Mouse (Mus musculus) limb, embryonic 14.5 days (tissue): ENCODE data around the gene Naaladl1. TPM values are rescaled to one million over a fixed set of nuclear protein-coding genes. Genes with fewer than 3 reads are reported as not detected.
A peak's percentile ranks its signal among the peaks of the same experiment; 100 is the strongest.
"Not testable (repeated sequence)": the region's sequence is repeated elsewhere in the genome, so short reads cannot be mapped to it uniquely, and the experiment has no call there.

Experiments
- ATAC-seq: fragments of 200-750 bp; cut with Nextera tagmentation; 2 replicates; pipeline ENCODE4 v1.8.0; 2017; ENCODE audit warnings: low read depth, moderate number of reproducible peaks, moderate TSS enrichment; ENCODE audit not compliant: low FRiP score
- DNase-seq: peaks from one replicate; pipeline ENCODE4 v3.0.0-alpha.2; 2015; ENCODE audit warnings: low spot score
- H3K27ac ChIP-seq: fragments of 300-500 bp; sonication (generic); replicated peaks from 2 replicates; pipeline ENCODE4 v1.5.1; 2014; ENCODE audit warnings: low read depth, mild to moderate bottlenecking, low read length, moderate library complexity, mixed read lengths
- H3K27me3 ChIP-seq: fragments of 300-500 bp; sonication (generic); 2 replicates; pipeline ENCODE4 v1.6.1; 2014; ENCODE audit warnings: low read length, mixed read lengths; ENCODE audit not compliant: control insufficient read depth, insufficient read depth
- H3K36me3 ChIP-seq: fragments of 300-500 bp; sonication (generic); 2 replicates; pipeline ENCODE4 v1.6.1; 2014; ENCODE audit warnings: mild to moderate bottlenecking, low read length, moderate library complexity, mixed read lengths; ENCODE audit not compliant: control insufficient read depth, insufficient read depth
- H3K4me1 ChIP-seq: fragments of 300-500 bp; sonication (generic); 2 replicates; pipeline ENCODE4 v1.6.1; 2014; ENCODE audit warnings: antibody characterized with exemption, low read length, mixed read lengths; ENCODE audit not compliant: control insufficient read depth, insufficient read depth
- H3K4me2 ChIP-seq: fragments of 300-500 bp; sonication (generic); replicated peaks from 2 replicates; pipeline ENCODE4 v1.6.1; 2014; ENCODE audit warnings: low read depth, mild to moderate bottlenecking, low read length, moderate library complexity; ENCODE audit not compliant: severe bottlenecking
- H3K4me3 ChIP-seq: fragments of 300-500 bp; sonication (generic); replicated peaks from 2 replicates; pipeline ENCODE4 v1.5.1; 2014; ENCODE audit warnings: low read length
- H3K9ac ChIP-seq: fragments of 300-500 bp; sonication (generic); 2 replicates; pipeline ENCODE4 v1.6.1; 2014; ENCODE audit warnings: mild to moderate bottlenecking, low read depth, low read length, moderate library complexity; ENCODE audit not compliant: severe bottlenecking
- H3K9me3 ChIP-seq: fragments of 300-500 bp; sonication (generic); 2 replicates; pipeline ENCODE4 v1.6.1; 2016; ENCODE audit warnings: low read length; ENCODE audit not compliant: control insufficient read depth
- POLR2A ChIP-seq: fragments of 200-500 bp; IDR thresholded peaks from 2 replicates; pipeline ENCODE4 v1.8.0; 2012; ENCODE audit warnings: inconsistent platforms, mild to moderate bottlenecking, moderate library complexity, borderline replicate concordance; ENCODE audit not compliant: insufficient read depth, insufficient read length; ENCODE audit errors: extremely low read depth
- WGBS: fragments of 180-500 bp; shearing (Covaris S2); extraction: QIAGEN DNeasy Blood & Tissue Kit; methylation state at CpG from one replicate; pipeline ENCODE4 v1.1.7; 2014; 5-methylcytosine and 5-hydroxymethylcytosine counted together
- polyA plus RNA-seq, 2 experiments: library from polyadenylated mRNA; depleted of rRNA in 1 of 2; stranded (reverse) in 1 of 2; unstranded in 1 of 2; fragments of >200 nt; fragmentation: Nextera tagmentation in 1 of 2; extraction: Ambion mirVana in 1 of 2; gene quantifications; 2 replicates each; pipeline versions ENCODE4 v1.2.1 to v1.2.3; 2012 to 2014

The Naaladl1 gene
- polyA plus RNA-seq, 2 experiments: 0.21 to 2.5 TPM

DNA sequence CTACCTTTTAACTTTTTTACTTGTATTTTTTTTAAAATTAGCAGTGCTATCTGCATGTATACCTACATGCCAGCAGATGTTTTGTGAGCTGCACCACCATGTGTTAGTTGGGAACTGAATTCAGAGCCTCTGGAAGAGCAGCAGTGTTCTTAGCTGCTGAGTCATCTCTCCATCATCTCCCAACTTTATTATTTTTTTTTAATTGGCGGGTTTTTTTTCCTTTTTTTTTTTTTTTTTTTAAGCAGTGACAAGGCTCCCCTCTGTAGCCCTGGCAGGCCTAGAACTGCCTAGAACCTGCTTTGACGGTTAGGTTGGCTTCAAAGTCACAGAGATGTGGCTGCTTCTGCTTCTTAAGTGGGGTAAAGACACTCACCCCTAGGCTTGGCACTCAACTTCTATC, 19.3 kb downstream of the Naaladl1 start:
- Histone ChIP-seq H3K27me3 (no peaks in the 10 kb centered on the region), H3K4me1 (peaks cover 3% of the 10 kb centered on the region; the same call in 1 of the 2 replicates), H3K9me3 (no peaks in the 10 kb centered on the region), H3K4me2 (no peak overlapping the region), H3K27ac (no peak overlapping the region), H3K9ac (no peak overlapping the region), H3K36me3 (peaks cover 14% of the 10 kb centered on the region), H3K4me3 (no peak overlapping the region)
- DNase-seq (no peak), ATAC-seq (no peak)
- no peak for TF ChIP-seq POLR2A
- WGBS: 68% methylated on average over 2 of the region's 2 CpGs

GRCm38 (mm10) chr19:6126289-6126688, 20.7 kb downstream of the Naaladl1 start:
- TF ChIP-seq POLR2A: no peak
- H3K9ac ChIP-seq: no peak overlapping the region
- H3K27ac ChIP-seq: no peak overlapping the region
- H3K4me1 ChIP-seq: peaks cover 3% of the 10 kb centered on the region; the same call in 1 of the 2 replicates
- 22% methylated on average over 4 of the region's 4 CpGs for WGBS
- peaks cover 6% of the 10 kb centered on the region; the same call in 1 of the 2 replicates for H3K36me3 ChIP-seq
- no peak for ATAC-seq
- H3K27me3 ChIP-seq: no peaks in the 10 kb centered on the region
- no peaks in the 10 kb centered on the region for H3K9me3 ChIP-seq
- H3K4me3 ChIP-seq: no peak overlapping the region
- peak; percentile 52 for DNase-seq
- H3K4me2 ChIP-seq: no peak overlapping the region

GRCm38 (mm10) chr19:6126789-6127580, 21.4 kb downstream of the Naaladl1 start:
- ATAC-seq (no peak), DNase-seq (no peak)
- Histone ChIP-seq H3K27me3 (no peaks in the 10 kb centered on the region), H3K4me3 (peak overlapping the region; percentile 55), H3K27ac (peak overlapping the region; percentile 87; the same call in 1 of the 2 replicates), H3K36me3 (peaks cover 6% of the 10 kb centered on the region; the same call in 1 of the 2 replicates), H3K4me2 (peak overlapping the region; percentile 52), H3K9me3 (no peaks in the 10 kb centered on the region), H3K4me1 (peaks cover 3% of the 10 kb centered on the region; the same call in 1 of the 2 replicates), H3K9ac (peak overlapping the region; percentile 67)
- WGBS: 66% methylated on average over 10 of the region's 10 CpGs
- no peak for TF ChIP-seq POLR2A

GRCm38 (mm10) chr19:6127760-6128341, 22.3 kb downstream of the Naaladl1 start, which contains the start of gene Snx15:
TSS of gene Snx15 (minus strand) at chr19:6128304.
- Histone ChIP-seq H3K4me1 (peaks cover 3% of the 10 kb centered on the region; the same call in 1 of the 2 replicates), H3K36me3 (peaks cover 6% of the 10 kb centered on the region; the same call in 1 of the 2 replicates), H3K9ac (peak within 1 kb of the TSS; percentile 67), H3K4me3 (peak within 1 kb of the TSS; percentile 55), H3K4me2 (peak within 1 kb of the TSS; percentile 52), H3K9me3 (no peaks in the 10 kb centered on the region), H3K27ac (peak within 1 kb of the TSS; percentile 87), H3K27me3 (no peaks in the 10 kb centered on the region)
- 0 out of 2 replicates have a peak, but pooled peaks have one; percentile 45 for TF ChIP-seq POLR2A
- WGBS: under 1% methylated on average over 32 of the region's 32 CpGs
- ATAC-seq (peak; percentile 92), DNase-seq (peak; percentile 94)

- not testable (repeated sequence) for DNase-seq, H3K27me3 ChIP-seq, H3K4me2 ChIP-seq, H3K4me3 ChIP-seq, H3K27ac ChIP-seq, H3K4me1 ChIP-seq, ATAC-seq, H3K9ac ChIP-seq, H3K9me3 ChIP-seq
- WGBS: 79% methylated on average over 7 of the region's 7 CpGs
- H3K36me3 ChIP-seq: peaks cover 13% of the 10 kb centered on the region
Observed at GRCm38 (mm10) chr19:6130414-6131128, 25.0 kb downstream of the Naaladl1 start.
